Mouse (Mus musculus) testis, adult 2 months (tissue): ENCODE results near the gene Dbt. TPM values are rescaled to one million over a fixed set of nuclear protein-coding genes. Genes with fewer than 3 reads are reported as not detected.

Experiments used
- H3K27ac ChIP-seq: fragments of 200-500 bp; 2 replicates; pipeline ENCODE4 v1.5.1; 2012; ENCODE audit warnings: low read depth, low read length; ENCODE audit not compliant: control insufficient read depth, insufficient read depth
- H3K27me3 ChIP-seq: fragments of 200-500 bp; 2 replicates; pipeline ENCODE4 v1.6.1; 2012; ENCODE audit warnings: mild to moderate bottlenecking, low read length, moderate library complexity; ENCODE audit not compliant: control insufficient read depth, insufficient read depth
- H3K36me3 ChIP-seq: fragments of 200-500 bp; 2 replicates; pipeline ENCODE4 v1.6.1; 2012; ENCODE audit warnings: mild to moderate bottlenecking, low read length; ENCODE audit not compliant: control insufficient read depth, insufficient read depth
- H3K4me1 ChIP-seq: fragments of 200-500 bp; 2 replicates; pipeline ENCODE4 v1.6.1; 2012; ENCODE audit warnings: low read length; ENCODE audit not compliant: control insufficient read depth, insufficient read depth
- H3K4me3 ChIP-seq: fragments of 200-500 bp; 2 replicates; pipeline ENCODE4 v1.5.1; 2012; ENCODE audit warnings: low read depth, mild to moderate bottlenecking, low read length, moderate library complexity, mixed read lengths; ENCODE audit not compliant: control insufficient read depth
- CTCF ChIP-seq: fragments of 200-500 bp; IDR thresholded peaks from 2 replicates; pipeline ENCODE4 v1.5.1; 2012; ENCODE audit warnings: low read depth, mild to moderate bottlenecking, inconsistent platforms, low read length, moderate library complexity; ENCODE audit not compliant: control insufficient read depth, insufficient read depth, insufficient replicate concordance
- POLR2A ChIP-seq: fragments of 200-500 bp; IDR thresholded peaks from 2 replicates; pipeline ENCODE4 v1.6.1; 2012; ENCODE audit warnings: low read depth, mild to moderate bottlenecking, inconsistent platforms, low read length, moderate library complexity; ENCODE audit not compliant: control insufficient read depth
- polyA plus RNA-seq: library from polyadenylated mRNA; depleted of rRNA; stranded (reverse); fragments of >200 nt; gene quantifications from 2 replicates; pipeline ENCODE4 v1.2.3, GENCODE M21; 2012; rRNA removed

The Dbt gene
- polyA plus RNA-seq: 2.2 and 2.6 TPM in 2 replicates

GRCm38 (mm10) chr3:116512904-116513716, at the start of gene Dbt:
Dbt (plus strand) TSS chr3:116513070.
- Histone ChIP-seq H3K27me3 (no peaks in the 10 kb centered on the region), H3K36me3 (no peaks in the 10 kb centered on the region), H3K27ac (peak within 1 kb of the TSS; percentile 15; the same call in 1 of the 2 replicates), H3K4me3 (peak within 1 kb of the TSS; percentile 91), H3K4me1 (no peaks in the 10 kb centered on the region; the same call in 1 of the 2 replicates)
- peak; percentile 56 for TF ChIP-seq POLR2A
- no peak for TF ChIP-seq CTCF

DNA sequence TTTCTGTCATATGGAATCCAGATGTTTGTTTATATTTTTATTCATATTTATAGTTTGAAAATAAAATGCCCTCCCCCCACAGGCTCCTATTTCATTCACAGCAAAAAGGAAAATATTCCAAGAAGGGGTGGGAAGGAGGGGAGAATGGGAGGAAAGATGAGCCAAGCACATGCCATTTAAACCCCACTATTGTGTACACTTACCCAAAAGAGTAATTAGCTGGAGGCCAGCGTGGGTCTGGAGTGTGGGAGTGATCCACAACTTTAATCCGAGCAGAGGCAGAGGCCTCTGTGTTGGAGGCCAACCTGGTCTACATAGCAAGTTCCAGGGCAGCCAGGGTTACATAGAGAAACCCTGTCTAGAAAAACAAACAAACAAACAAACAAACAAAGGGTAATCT, 48.6 kb upstream of the Dbt start:
- H3K27me3 ChIP-seq: no peaks in the 10 kb centered on the region
- no peak overlapping the region for H3K4me3 ChIP-seq
- TF ChIP-seq CTCF: no peak
- TF ChIP-seq POLR2A: no peak
- H3K36me3 ChIP-seq: no peaks in the 10 kb centered on the region
- H3K4me1 ChIP-seq: peaks cover 7% of the 10 kb centered on the region
- H3K27ac ChIP-seq: no peak overlapping the region

DNA sequence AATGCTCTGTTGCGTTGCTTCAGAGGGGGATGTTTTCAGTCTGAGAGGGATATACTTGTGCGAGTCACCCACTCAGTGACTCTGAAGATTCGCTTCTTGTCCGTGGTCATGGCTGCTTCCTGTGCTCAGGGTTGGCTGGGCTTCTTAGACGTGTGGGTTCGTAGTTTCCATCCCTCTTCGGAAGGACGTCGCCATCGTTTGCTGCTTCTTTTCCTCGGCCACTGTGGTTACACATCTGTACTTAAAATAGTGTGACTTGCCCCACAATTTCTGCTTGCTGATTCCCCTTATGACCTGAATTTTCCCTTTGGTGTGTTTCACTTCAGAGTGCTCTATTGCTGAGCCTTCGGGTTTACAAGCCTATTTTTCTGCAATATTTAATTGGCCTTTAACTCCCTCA, 47.2 kb upstream of the Dbt start:
- H3K27me3 ChIP-seq: no peaks in the 10 kb centered on the region
- no peak overlapping the region for H3K27ac ChIP-seq
- TF ChIP-seq POLR2A (no peak), CTCF (no peak)
- peaks cover 7% of the 10 kb centered on the region for H3K4me1 ChIP-seq
- H3K36me3 ChIP-seq: no peaks in the 10 kb centered on the region
- no peak overlapping the region for H3K4me3 ChIP-seq

GRCm38 (mm10) chr3:116474602-116475001, 38.3 kb upstream of the Dbt start:
- Histone ChIP-seq H3K4me3 (no peak overlapping the region), H3K27me3 (no peaks in the 10 kb centered on the region), H3K36me3 (no peaks in the 10 kb centered on the region), H3K4me1 (no peaks in the 10 kb centered on the region), H3K27ac (no peak overlapping the region)
- TF ChIP-seq CTCF: no peak
- TF ChIP-seq POLR2A: no peak

DNA sequence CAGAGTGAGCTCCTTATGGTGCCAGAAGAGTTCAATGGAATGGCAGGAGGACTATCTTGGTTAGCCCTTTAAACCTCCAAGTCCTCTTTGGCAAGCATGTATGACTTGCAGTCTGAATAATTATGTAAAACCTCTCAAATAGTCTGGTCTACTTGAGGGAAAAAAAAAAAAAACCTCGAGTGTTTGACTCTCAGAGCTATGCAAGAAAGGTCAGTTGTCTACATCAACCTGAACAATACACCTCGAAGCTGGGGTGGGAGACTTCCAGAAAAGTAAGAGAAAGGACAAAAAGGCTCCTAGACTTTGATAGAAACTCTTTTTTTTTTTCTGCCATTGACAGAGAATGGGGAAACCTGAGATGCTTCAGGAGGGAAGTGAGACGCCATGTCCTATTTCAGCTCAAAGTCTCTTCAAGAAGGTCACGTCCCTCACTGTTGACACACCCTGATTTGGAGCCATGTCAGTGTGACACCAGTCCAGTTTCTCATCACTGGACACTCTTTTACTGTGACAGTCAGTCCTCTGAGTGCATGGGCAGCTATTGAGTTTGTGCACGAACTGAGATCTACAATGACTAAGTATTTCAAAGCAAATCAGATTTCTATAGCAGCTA, 36.1 kb upstream of the Dbt start:
- Histone ChIP-seq H3K36me3 (no peaks in the 10 kb centered on the region), H3K4me1 (no peaks in the 10 kb centered on the region), H3K27ac (no peak overlapping the region), H3K4me3 (no peak overlapping the region), H3K27me3 (no peaks in the 10 kb centered on the region)
- TF ChIP-seq POLR2A: no peak
- TF ChIP-seq CTCF: no peak

DNA sequence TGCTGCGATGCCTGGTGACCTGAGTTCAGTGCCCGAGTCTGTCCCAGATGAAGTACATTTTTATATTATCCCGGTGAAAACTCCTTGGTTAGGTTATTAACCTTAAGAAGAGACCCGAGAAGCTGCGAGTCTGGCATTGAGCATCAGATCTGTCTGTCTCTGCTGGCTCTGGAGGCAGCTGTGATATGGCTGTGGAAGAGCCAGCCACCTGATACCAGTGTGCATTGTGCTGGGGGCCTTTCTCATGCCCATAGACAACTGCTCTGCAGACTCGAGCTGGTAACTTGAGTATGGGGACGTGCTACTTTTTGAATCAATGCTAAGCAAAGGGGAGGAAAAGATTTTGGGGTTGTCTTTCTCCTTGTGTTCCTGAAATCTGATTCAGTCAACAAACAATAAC, 35.5 kb upstream of the Dbt start:
- Histone ChIP-seq H3K27ac (no peak overlapping the region), H3K36me3 (no peaks in the 10 kb centered on the region), H3K27me3 (no peaks in the 10 kb centered on the region), H3K4me1 (no peaks in the 10 kb centered on the region), H3K4me3 (no peak overlapping the region)
- TF ChIP-seq POLR2A (no peak), CTCF (no peak)

DNA sequence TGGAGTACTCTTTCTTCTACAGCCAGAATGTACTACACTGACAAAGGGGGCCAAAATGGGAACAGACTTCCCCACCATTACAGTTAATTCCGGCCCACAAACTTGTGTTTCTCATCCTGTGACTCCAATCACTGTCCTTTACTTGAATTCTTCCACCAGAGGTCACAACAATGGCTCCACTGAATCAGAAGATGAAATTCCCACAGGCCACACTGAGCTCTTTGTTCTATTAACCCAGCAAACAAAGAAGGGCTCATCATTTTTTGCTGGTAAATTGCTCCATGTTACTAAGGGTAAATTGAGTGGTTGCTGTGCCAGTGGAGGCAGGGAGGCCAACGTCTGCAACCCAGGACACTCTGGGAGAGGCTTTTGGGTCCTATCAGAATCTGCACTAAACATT, 32.8 kb upstream of the Dbt start:
- no peaks in the 10 kb centered on the region for H3K27me3 ChIP-seq
- H3K27ac ChIP-seq: no peak overlapping the region
- H3K36me3 ChIP-seq: no peaks in the 10 kb centered on the region
- no peak overlapping the region for H3K4me3 ChIP-seq
- TF ChIP-seq POLR2A (no peak), CTCF (no peak)
- no peaks in the 10 kb centered on the region for H3K4me1 ChIP-seq
